Mouse (Mus musculus): ENCODE results near the gene Barx1. TPM values are rescaled to one million over a fixed set of nuclear protein-coding genes. Genes with fewer than 3 reads are reported as not detected.

Gene Barx1
- 2.0 and 3.2 TPM in 2 replicates for polyA plus RNA-seq (2014; fragmentation: Nextera tagmentation; extraction: Ambion mirVana)

GRCm38 (mm10) chr13:48662431-48663143 is at the start of gene Barx1:
Gene Barx1 (plus strand): TSS chr13:48662998.
- Histone ChIP-seq H3K4me2 (peak within 1 kb of the TSS; percentile 77), H3K27me3 (ENCODE audit: control insufficient read depth, insufficient read depth, low read length) (peaks cover 99% of the 10 kb centered on the region), H3K4me1 (ENCODE audit: control insufficient read depth, insufficient read depth, low read length) (peaks cover 21% of the 10 kb centered on the region), H3K36me3 (ENCODE audit: control insufficient read depth, insufficient read depth, low read length) (no peaks in the 10 kb centered on the region), H3K9ac (ENCODE audit: low read depth, low read length) (no peak within 1 kb of the TSS), H3K4me3 (ENCODE audit: low read depth, low read length) (peak within 1 kb of the TSS; percentile 47), H3K9me3 (replicated peaks; ENCODE audit: control insufficient read depth, low read length) (no peaks in the 10 kb centered on the region), H3K27ac (ENCODE audit: low read depth, low read length) (no peak within 1 kb of the TSS)
- ATAC-seq (replicated peaks; ENCODE audit: insufficient number of reproducible peaks, low FRiP score, low TSS enrichment), result peak; percentile 68
- WGBS (ENCODE audit: insufficient replicate concordance), result 0% methylated on average over 50 of the region's 73 CpGs

GRCm38 (mm10) chr13:48614525-48614924 is 48.3 kb upstream of the Barx1 start:
- H3K9me3 ChIP-seq (replicated peaks; ENCODE audit: control insufficient read depth, low read length), result peaks cover 6% of the 10 kb centered on the region
- no peaks in the 10 kb centered on the region for H3K36me3 ChIP-seq (ENCODE audit: control insufficient read depth, insufficient read depth, low read length)
- WGBS (ENCODE audit: insufficient replicate concordance), result 80% methylated on average over 2 of the region's 2 CpGs
- ATAC-seq (replicated peaks; ENCODE audit: insufficient number of reproducible peaks, low FRiP score, low TSS enrichment), result no peak
- no peak overlapping the region for H3K27ac ChIP-seq (ENCODE audit: low read depth, low read length)
- H3K4me3 ChIP-seq (ENCODE audit: low read depth, low read length), result no peak overlapping the region
- no peak overlapping the region for H3K9ac ChIP-seq (ENCODE audit: low read depth, low read length)
- H3K27me3 ChIP-seq (ENCODE audit: control insufficient read depth, insufficient read depth, low read length), result no peaks in the 10 kb centered on the region
- no peak overlapping the region for H3K4me2 ChIP-seq
- no peaks in the 10 kb centered on the region for H3K4me1 ChIP-seq (ENCODE audit: control insufficient read depth, insufficient read depth, low read length)

- Histone ChIP-seq H3K4me1 (ENCODE audit: control insufficient read depth, insufficient read depth, low read length) (no peaks in the 10 kb centered on the region), H3K27ac (ENCODE audit: low read depth, low read length) (no peak overlapping the region), H3K9me3 (replicated peaks; ENCODE audit: control insufficient read depth, low read length) (peaks cover 6% of the 10 kb centered on the region), H3K9ac (ENCODE audit: low read depth, low read length) (no peak overlapping the region), H3K36me3 (ENCODE audit: control insufficient read depth, insufficient read depth, low read length) (no peaks in the 10 kb centered on the region), H3K4me3 (ENCODE audit: low read depth, low read length) (no peak overlapping the region), H3K27me3 (ENCODE audit: control insufficient read depth, insufficient read depth, low read length) (no peaks in the 10 kb centered on the region), H3K4me2 (no peak overlapping the region)
- ATAC-seq (replicated peaks; ENCODE audit: insufficient number of reproducible peaks, low FRiP score, low TSS enrichment), result no peak
Observed at GRCm38 (mm10) chr13:48617774-48618173, 45.0 kb upstream of the Barx1 start.

GRCm38 (mm10) chr13:48618890-48619289 is 43.9 kb upstream of the Barx1 start:
- 81% methylated on average over 4 of the region's 4 CpGs for WGBS (ENCODE audit: insufficient replicate concordance)
- H3K4me2 ChIP-seq, result no peak overlapping the region
- no peak for ATAC-seq (replicated peaks; ENCODE audit: insufficient number of reproducible peaks, low FRiP score, low TSS enrichment)
- no peak overlapping the region for H3K9ac ChIP-seq (ENCODE audit: low read depth, low read length)
- H3K9me3 ChIP-seq (replicated peaks; ENCODE audit: control insufficient read depth, low read length), result peaks cover 6% of the 10 kb centered on the region
- no peaks in the 10 kb centered on the region for H3K27me3 ChIP-seq (ENCODE audit: control insufficient read depth, insufficient read depth, low read length)
- H3K4me1 ChIP-seq (ENCODE audit: control insufficient read depth, insufficient read depth, low read length), result no peaks in the 10 kb centered on the region
- no peak overlapping the region for H3K27ac ChIP-seq (ENCODE audit: low read depth, low read length)
- no peaks in the 10 kb centered on the region for H3K36me3 ChIP-seq (ENCODE audit: control insufficient read depth, insufficient read depth, low read length)
- H3K4me3 ChIP-seq (ENCODE audit: low read depth, low read length), result no peak overlapping the region

GRCm38 (mm10) chr13:48624968-48625398 is 37.8 kb upstream of the Barx1 start:
- Histone ChIP-seq H3K4me2 (peak overlapping the region; percentile 74), H3K27me3 (ENCODE audit: control insufficient read depth, insufficient read depth, low read length) (no peaks in the 10 kb centered on the region), H3K9ac (ENCODE audit: low read depth, low read length) (peak overlapping the region; percentile 76), H3K4me1 (ENCODE audit: control insufficient read depth, insufficient read depth, low read length) (no peaks in the 10 kb centered on the region), H3K36me3 (ENCODE audit: control insufficient read depth, insufficient read depth, low read length) (no peaks in the 10 kb centered on the region), H3K9me3 (replicated peaks; ENCODE audit: control insufficient read depth, low read length) (no peaks in the 10 kb centered on the region), H3K4me3 (ENCODE audit: low read depth, low read length) (peak overlapping the region; percentile 73), H3K27ac (ENCODE audit: low read depth, low read length) (peak overlapping the region; percentile 58; the same call in 1 of the 2 replicates)
- WGBS (ENCODE audit: insufficient replicate concordance), result 3% methylated on average over 26 of the region's 26 CpGs
- peak; percentile 77 for ATAC-seq (replicated peaks; ENCODE audit: insufficient number of reproducible peaks, low FRiP score, low TSS enrichment)

GRCm38 (mm10) chr13:48625433-48626184 is 37.2 kb upstream of the Barx1 start, which contains the start of gene Ptpdc1:
Gene Ptpdc1 (minus strand): TSS chr13:48625664.
- ATAC-seq (replicated peaks; ENCODE audit: insufficient number of reproducible peaks, low FRiP score, low TSS enrichment), result peak; percentile 97
- H3K9me3 ChIP-seq (replicated peaks; ENCODE audit: control insufficient read depth, low read length), result no peaks in the 10 kb centered on the region
- peak within 1 kb of the TSS; percentile 58; the same call in 1 of the 2 replicates for H3K27ac ChIP-seq (ENCODE audit: low read depth, low read length)
- peak within 1 kb of the TSS; percentile 76 for H3K9ac ChIP-seq (ENCODE audit: low read depth, low read length)
- H3K36me3 ChIP-seq (ENCODE audit: control insufficient read depth, insufficient read depth, low read length), result no peaks in the 10 kb centered on the region
- H3K4me3 ChIP-seq (ENCODE audit: low read depth, low read length), result peak within 1 kb of the TSS; percentile 73
- 3% methylated on average over 76 of the region's 76 CpGs for WGBS (ENCODE audit: insufficient replicate concordance)
- peak within 1 kb of the TSS; percentile 74 for H3K4me2 ChIP-seq
- H3K4me1 ChIP-seq (ENCODE audit: control insufficient read depth, insufficient read depth, low read length), result no peaks in the 10 kb centered on the region
- no peaks in the 10 kb centered on the region for H3K27me3 ChIP-seq (ENCODE audit: control insufficient read depth, insufficient read depth, low read length)

- H3K9ac ChIP-seq (ENCODE audit: low read depth, low read length), result no peak overlapping the region
- H3K4me1 ChIP-seq (ENCODE audit: control insufficient read depth, insufficient read depth, low read length), result no peaks in the 10 kb centered on the region
- no peaks in the 10 kb centered on the region for H3K36me3 ChIP-seq (ENCODE audit: control insufficient read depth, insufficient read depth, low read length)
- no peaks in the 10 kb centered on the region for H3K9me3 ChIP-seq (replicated peaks; ENCODE audit: control insufficient read depth, low read length)
- no peak for ATAC-seq (replicated peaks; ENCODE audit: insufficient number of reproducible peaks, low FRiP score, low TSS enrichment)
- H3K4me2 ChIP-seq, result no peak overlapping the region
- no peak overlapping the region for H3K27ac ChIP-seq (ENCODE audit: low read depth, low read length)
- 69% methylated on average over 5 of the region's 5 CpGs for WGBS (ENCODE audit: insufficient replicate concordance)
- H3K27me3 ChIP-seq (ENCODE audit: control insufficient read depth, insufficient read depth, low read length), result no peaks in the 10 kb centered on the region
- H3K4me3 ChIP-seq (ENCODE audit: low read depth, low read length), result no peak overlapping the region
Observed at GRCm38 (mm10) chr13:48631691-48632090, 31.1 kb upstream of the Barx1 start.

- Histone ChIP-seq H3K4me3 (ENCODE audit: low read depth, low read length) (no peak overlapping the region), H3K27me3 (ENCODE audit: control insufficient read depth, insufficient read depth, low read length) (no peaks in the 10 kb centered on the region), H3K4me2 (no peak overlapping the region), H3K9me3 (replicated peaks; ENCODE audit: control insufficient read depth, low read length) (no peaks in the 10 kb centered on the region), H3K4me1 (ENCODE audit: control insufficient read depth, insufficient read depth, low read length) (no peaks in the 10 kb centered on the region), H3K36me3 (ENCODE audit: control insufficient read depth, insufficient read depth, low read length) (no peaks in the 10 kb centered on the region), H3K9ac (ENCODE audit: low read depth, low read length) (no peak overlapping the region), H3K27ac (ENCODE audit: low read depth, low read length) (no peak overlapping the region)
- 52% methylated on average over 2 of the region's 2 CpGs for WGBS (ENCODE audit: insufficient replicate concordance)
- ATAC-seq (replicated peaks; ENCODE audit: insufficient number of reproducible peaks, low FRiP score, low TSS enrichment), result no peak
Observed at GRCm38 (mm10) chr13:48637706-48638105, 25.1 kb upstream of the Barx1 start.

Data from heart, embryonic 11.5 days (tissue).